Mouse (Mus musculus) liver, embryonic 18 days (tissue): ENCODE data around the gene Usp3. TPM values are rescaled to one million over a fixed set of nuclear protein-coding genes. Genes with fewer than 3 reads are reported as not detected.

Experiments used
- polyA plus RNA-seq: library from polyadenylated mRNA; depleted of rRNA; stranded (reverse); fragments of >200 nt; gene quantifications from 2 replicates; pipeline ENCODE4 v1.2.3, GENCODE M21; 2012; rRNA removed

Usp3 gene
- 9.7 and 10.1 TPM in 2 replicates for polyA plus RNA-seq

DNA sequence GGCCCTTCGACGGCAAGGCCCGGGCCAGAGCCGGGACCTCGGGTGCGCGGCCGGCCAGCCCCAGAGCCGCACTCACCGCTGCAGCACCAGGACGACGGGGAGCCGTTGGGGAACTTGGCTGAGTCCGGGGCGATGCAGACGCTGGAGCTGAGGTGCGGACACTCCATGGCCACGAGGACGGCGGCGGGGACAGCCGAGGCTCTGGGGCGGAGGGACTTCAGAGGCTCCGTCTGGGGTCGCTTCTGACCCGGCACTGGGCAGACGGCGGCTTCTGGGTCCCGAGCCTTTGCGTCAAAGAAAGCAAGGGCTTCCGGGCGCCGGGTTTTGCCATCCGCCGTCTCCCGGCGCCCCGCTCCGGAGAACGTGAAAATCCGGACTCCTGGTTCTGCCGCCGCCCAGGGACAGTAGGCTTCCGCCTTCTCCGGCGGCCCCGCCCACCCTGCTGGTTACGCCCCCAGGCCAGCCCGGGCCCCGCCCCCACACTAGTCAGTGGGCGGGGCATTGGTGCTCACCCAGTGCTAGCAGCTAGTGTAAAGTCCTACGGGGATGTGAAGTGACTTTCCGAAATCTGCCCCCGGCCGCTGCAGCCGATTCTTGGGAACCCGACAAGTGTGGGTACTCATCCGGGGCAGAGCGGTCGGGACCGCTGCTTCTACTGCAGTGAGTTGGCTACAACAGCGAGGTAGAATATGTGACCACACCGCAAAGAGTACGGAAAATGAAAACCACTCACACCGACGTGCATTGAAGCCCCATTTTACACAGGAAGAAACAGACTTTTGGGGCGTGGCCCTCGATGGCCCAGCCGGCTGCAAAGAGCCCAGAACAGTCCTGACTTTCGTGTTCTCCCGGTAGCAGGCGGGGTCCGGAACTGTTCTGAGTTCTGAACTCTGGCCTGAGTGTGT lies at the start of gene Usp3:
Gene Usp3, minus strand, starts transcription at position 435 of the 905 bp plus-strand sequence.

DNA sequence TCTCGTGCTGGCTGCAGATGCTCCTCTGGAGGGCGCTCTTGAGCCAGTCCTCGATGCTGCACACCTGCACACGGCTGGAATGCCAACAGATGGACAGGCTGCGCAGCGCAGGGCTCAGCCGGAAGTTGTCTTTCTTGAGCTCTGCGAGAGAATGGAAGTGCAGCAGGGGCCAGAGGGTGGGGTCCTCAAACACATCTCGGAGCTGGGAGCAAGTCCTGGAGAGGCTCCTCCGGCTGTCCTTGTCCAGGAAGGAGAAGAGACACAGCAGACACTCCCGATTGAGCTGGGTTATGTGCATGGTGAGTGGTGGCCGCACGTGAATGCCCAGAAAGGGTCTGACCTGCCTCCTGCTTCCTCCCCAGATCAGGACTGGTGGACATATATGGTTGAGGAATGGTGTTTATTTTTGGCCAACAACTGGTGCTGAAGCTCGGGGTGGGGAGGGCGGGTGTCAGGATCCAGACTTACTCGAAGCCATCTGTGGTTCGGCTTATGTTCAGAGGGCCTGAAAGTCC lies 78.6 kb downstream of the Usp3 start, which contains the start of gene Fbxl22:
Gene Fbxl22, minus strand, starts transcription at position 338 of the 515 bp plus-strand sequence.

Other genes with a start within 250 kb of the Usp3 start
- 16.8 and 18.2 TPM in 2 replicates for gene Herc1, start 242.7 kb downstream of the Usp3 start, polyA plus RNA-seq
- 0.20 and 0.32 TPM in 2 replicates for gene Fbxl22, start 78.5 kb downstream of the Usp3 start, polyA plus RNA-seq
- 0.25 and 0.34 TPM in 2 replicates for gene Car12, start 120.5 kb upstream of the Usp3 start, polyA plus RNA-seq
- 1.1 and 1.3 TPM in 2 replicates for gene Aph1b, start 202.3 kb upstream of the Usp3 start, polyA plus RNA-seq
- gene Gm10647, start 203.9 kb upstream of the Usp3 start, polyA plus RNA-seq = 0.16 and 0.17 TPM in 2 replicates
- 2.0 and 2.1 TPM in 2 replicates for gene Aph1c, start 241.6 kb upstream of the Usp3 start, polyA plus RNA-seq